Mouse (Mus musculus) heart, postnatal 0 days (tissue): Measurements from ENCODE around the gene Ptpro.

ENCODE experiments used
- CTCF ChIP-seq: IDR thresholded peaks from 2 replicates; pipeline ENCODE4 v1.5.1; 2016; ENCODE audit warnings: antibody characterized with exemption, control low read depth, low read depth
- EP300 ChIP-seq: IDR thresholded peaks from 2 replicates; pipeline ENCODE4 v1.6.1; 2016; ENCODE audit warnings: antibody characterized with exemption, low read depth

GRCm38 (mm10) chr6:137463771-137464170, 211.7 kb downstream of the Ptpro start:
- TF ChIP-seq CTCF: no peak
- no peak for TF ChIP-seq EP300
